Mouse (Mus musculus): ENCODE measurements around the gene Pip5k1b.
A peak's percentile ranks its signal among the peaks of the same experiment; 100 is the strongest.

Gene Pip5k1b

DNA sequence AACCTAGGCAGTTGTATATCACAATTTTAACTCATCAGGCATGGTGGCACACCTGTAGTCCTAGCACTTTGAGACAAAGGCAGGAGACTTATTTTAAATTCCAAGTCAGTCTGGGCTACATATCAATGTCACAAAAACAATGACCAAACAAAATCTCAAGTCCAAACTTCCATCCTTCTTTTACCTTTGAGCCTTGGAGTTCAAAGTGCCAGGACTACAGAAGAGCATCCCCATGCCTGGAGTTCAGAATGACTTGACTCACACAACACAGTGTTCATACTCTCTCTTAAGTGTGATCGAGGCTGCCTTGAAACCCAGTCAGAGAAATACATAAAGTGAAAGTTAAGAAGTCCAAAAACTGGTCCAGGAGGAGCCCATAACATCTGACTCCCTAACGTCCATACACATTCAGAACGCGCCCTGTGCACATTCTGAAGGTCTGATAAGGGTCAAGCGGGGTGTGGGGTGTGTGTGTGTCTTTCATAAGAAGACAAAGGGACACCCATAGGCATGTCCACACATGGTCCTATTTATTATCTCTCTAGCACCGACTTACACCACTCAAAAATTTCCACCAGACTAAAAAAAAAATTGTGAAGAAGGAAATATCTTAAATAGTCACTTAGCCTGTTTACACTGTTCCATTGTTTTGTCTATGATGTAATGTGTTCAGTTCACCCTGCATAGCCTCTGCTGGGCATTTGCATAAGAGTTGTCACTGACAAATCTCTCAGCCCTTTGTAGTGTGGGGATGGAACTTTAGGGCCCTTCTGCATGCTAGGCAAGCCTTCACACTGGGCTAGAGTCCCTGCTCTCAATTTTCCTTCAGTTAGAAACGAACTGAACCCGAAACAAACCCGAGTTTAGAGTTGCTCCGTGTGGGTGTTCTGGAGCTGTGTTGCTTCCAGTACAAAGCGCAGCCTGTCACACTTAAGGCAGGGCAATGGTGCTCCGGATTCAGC, 296.0 kb downstream of the Pip5k1b start:
- DNase-seq (ENCODE audit: low spot score in 2 of 2) = peak in 1 of 2 experiments; percentile 32

- DNase-seq (ENCODE audit: low spot score in 2 of 2) = no peak
Observed at GRCm38 (mm10) chr19:24258368-24258767, 297.3 kb downstream of the Pip5k1b start.

DNA sequence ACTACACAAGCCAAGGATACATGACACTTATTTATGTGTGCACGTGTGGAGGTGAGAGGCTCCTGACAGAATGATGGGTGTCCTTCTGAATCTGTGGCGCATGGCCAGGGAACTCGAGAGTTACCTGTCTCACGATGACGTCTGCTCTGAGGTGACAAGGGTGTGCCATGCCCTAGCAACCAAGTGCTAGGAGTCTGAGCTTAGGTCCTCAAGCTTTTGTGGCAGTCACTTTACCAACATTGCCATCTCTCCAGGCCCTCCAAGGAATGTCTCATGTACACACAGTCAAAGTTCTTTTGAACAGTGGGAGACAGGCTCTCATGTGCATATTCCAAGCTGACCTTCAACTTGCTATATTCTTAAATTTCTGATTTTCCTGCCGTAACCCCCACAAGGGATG, 297.7 kb downstream of the Pip5k1b start:
- no peak for DNase-seq (ENCODE audit: low spot score in 2 of 2)

DNA sequence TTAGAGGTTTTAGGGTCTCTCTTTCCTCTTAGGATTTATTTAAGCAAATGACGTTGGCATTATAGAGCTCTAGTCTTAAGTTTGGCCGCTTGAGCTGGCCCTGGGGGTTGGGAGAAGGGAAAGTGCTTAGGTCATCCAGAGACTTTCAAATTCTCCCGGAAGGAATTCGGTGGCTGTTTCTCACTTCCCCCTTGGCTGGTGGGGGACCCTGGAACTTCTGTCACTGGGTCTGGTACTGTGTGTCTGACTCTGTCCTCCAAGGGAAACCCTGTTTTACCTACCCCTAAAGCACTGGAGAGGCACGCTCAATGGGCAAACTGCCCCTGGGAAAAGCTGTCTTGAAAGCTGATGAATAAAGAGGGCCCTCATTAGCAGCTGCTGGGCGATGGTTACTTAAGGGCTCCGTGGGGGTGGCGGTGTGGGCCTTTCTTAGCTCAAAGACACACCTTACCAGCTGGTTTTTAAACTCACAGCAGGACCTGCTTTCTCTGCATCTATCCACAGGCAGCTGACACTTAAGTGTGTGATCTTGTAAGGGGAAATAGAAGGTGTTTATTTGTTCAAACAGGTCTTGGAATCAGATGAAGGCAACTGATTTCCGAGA, 301.9 kb downstream of the Pip5k1b start:
- DNase-seq (ENCODE audit: low spot score in 2 of 2) = peak in 1 of 2 experiments; percentile 37

DNA sequence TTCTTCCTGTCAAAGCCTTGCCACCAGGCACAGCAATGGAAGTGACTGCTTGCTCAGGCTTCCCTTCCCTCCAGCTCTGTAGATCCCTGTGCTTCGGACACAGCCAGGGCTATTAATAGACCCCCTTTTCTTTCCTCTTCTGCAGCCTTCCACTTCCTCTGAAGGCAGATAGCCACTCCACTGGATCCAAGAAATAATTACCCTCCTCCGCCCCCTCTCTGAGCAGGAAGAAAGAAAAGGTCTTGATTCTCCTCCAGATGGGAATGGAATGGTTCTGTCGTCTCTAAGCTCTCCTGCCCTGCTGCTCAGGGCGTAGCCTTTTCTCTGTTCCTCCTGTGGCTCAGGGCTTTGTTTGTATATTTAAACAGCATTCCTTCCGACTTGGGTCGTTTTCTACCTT, 303.8 kb downstream of the Pip5k1b start:
- no peak for DNase-seq (ENCODE audit: low spot score in 2 of 2)
